Mouse (Mus musculus): ENCODE results near the gene Etv4.

Etv4 gene

DNA sequence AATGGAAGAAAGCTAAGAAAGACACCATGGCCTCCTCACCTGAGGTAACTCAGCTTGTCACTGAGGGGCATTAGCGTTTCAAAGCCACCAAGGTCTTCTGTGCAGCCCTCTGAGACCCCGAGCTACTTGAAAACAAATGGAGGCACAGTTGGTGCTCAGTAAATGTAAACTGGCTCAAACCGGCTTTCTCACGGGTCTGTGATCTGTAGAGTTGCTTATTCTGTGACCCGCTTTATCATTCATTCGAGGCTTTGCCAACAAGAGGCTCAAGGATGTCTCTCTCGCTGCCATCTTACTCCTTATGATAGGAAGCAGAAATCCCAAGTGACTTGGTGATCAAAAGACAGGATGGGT lies 658 bp upstream of the Etv4 start:
- DNase-seq (ENCODE audit: low spot score): no peak

- DNase-seq (ENCODE audit: low spot score): peak; percentile 33
These were observed 556 bp downstream of the Etv4 start for GRCm38 (mm10) chr11:101784488-101785142.

- DNase-seq (ENCODE audit: low spot score): no peak
These were observed 1.1 kb downstream of the Etv4 start for GRCm38 (mm10) chr11:101784072-101784471.

- no peak for DNase-seq (ENCODE audit: low spot score)
These were observed 1.6 kb downstream of the Etv4 start for GRCm38 (mm10) chr11:101783584-101783983.

DNA sequence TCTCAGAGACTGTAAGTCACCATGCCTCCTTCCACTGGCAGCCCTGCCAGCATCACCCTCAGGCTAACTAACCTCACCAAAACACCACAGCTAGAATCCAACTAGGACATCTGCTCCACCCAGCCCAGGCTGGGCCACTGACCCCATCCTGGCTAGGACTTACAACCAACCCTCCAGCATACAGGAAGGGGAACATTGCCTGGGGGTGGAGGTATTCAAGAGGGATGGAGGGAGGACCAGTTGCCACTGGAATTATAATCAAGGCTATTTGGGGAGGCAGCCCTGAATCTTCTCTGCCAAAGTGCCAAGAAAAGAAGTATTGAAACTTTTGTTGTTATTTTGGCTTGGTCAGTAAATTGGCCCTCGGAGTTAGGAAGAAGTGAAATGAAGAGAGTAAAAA lies 2.0 kb downstream of the Etv4 start:
- no peak for DNase-seq (ENCODE audit: low spot score)

DNA sequence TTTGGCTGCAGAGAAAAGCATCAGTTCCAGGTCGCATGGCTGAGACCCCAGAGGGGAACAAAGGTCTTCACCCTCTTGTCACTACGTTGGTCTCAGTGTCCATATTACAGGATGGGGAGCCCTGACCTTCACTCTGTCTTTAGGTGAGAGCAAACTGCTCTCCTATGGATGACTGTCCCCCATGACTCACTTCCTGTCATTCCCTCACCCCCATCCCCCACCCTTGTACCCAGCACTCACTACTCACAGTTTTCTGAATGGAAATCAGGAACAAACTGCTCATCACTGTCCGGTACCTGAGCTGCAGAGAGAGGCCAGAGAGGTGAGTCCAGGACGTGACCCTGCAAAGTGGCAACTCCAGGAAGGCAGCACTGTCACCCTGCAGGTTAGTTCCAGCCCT lies 8.3 kb downstream of the Etv4 start:
- DNase-seq (ENCODE audit: low spot score): no peak

DNA sequence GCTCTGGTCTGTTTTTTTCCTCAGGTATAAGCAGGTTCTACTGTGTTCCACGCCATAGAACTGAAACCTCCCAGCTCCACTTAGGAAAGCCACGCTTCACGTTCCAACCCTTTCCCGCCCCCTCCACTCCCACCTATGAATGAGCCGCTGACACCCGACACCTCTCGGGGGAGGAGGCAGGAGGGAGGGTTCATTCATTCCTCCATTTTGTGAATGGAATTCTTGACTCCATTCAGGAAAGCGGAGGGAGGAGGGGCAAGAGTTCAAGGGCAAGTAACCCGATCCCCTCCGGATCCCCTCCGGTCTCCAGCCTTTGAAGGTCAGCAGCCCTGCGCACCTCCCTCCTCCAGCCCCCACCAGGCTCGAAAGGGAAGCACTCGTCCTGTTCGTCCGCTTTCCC lies 12.7 kb downstream of the Etv4 start:
- DNase-seq (ENCODE audit: low spot score): peak; percentile 80

- no peak for DNase-seq (ENCODE audit: low spot score)
These were observed 13.1 kb downstream of the Etv4 start for GRCm38 (mm10) chr11:101772027-101772426.

DNA sequence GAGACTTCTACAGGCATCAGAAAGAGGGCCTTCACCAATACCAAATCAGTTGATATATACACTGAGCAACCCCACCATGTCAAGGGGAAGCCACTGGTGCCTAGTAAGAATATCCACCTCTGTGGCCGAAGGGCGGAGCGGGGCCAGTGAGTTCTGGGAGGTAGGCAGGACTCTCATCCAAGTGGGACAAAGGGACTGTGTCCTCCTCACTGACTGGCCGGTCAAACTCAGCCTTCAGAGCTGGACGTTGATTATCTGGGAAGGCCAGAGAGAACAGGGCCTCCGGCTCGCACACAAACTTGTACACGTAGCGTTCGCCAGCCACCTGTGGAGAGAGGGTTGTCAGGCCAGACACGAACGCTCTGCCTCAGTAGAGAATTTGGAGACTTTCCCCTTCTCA lies 14.9 kb downstream of the Etv4 start:
- DNase-seq (ENCODE audit: low spot score): no peak

GRCm38 (mm10) chr11:101768721-101769120 lies 16.4 kb downstream of the Etv4 start:
- DNase-seq (ENCODE audit: low spot score): no peak

DNA sequence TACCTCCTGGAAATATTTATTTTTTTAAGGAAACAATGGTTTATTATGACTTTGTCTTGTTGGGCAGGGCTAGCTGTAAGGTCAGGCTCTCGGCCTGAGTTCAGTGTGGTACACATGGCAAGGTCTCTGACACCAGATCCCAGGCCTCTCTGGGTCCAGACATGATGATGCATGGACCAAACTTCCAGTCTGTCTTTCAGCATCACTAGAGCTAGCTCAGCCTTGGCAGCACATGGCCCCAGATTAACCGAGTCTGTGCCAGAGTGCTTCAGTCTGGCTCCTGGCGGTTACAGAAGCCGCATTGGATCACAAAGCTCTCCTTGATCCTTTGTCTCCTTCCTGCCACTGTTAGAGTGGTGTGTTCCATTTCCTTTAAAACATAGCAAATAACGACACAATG lies 17.8 kb downstream of the Etv4 start:
- no peak for DNase-seq (ENCODE audit: low spot score)

DNA sequence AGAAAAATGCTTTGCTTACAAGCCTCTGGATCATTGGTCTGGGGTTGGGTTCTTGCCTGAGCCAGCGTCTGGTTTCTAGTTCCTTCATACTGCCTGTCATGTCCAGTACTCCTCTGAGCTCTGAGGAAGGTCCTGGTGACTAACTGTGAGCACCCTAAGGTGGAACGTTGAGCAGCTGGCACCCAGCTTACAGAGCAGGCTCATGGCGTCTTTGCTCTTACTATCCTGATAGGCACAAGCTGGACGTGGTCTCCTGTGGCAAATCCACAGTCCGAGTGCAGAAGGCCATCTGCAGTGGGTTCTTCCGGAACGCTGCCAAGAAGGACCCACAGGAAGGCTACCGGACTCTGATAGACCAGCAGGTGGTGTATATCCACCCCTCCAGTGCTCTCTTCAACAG lies 20.6 kb downstream of the Etv4 start:
- no peak for DNase-seq (ENCODE audit: low spot score)

- peak; percentile 24 for DNase-seq (ENCODE audit: low spot score)
These were observed 21.4 kb downstream of the Etv4 start for GRCm38 (mm10) chr11:101763723-101764122.

GRCm38 (mm10) chr11:101759530-101759929 lies 25.6 kb downstream of the Etv4 start:
- no peak for DNase-seq (ENCODE audit: low spot score)

DNA sequence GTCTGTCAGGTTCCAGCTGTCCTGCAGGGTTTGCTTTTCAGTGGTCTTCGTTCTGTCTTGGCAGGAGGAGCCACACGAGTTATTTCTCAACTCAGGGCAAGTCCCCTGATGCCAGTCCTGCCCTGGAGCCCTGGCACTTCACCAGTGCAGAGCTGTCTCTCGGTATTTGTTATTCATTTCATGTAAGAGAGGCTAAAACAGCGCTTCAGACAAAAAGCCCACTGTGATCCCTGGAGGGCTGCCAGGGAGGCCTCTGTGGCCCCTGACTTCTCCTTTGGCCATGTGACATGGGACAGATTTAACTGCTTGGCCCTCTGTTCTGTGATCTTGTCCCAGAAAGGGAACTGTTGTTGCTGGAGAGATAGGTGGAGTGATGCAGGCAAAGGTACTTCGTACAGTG lies 26.7 kb downstream of the Etv4 start:
- DNase-seq (ENCODE audit: low spot score): no peak

DNA sequence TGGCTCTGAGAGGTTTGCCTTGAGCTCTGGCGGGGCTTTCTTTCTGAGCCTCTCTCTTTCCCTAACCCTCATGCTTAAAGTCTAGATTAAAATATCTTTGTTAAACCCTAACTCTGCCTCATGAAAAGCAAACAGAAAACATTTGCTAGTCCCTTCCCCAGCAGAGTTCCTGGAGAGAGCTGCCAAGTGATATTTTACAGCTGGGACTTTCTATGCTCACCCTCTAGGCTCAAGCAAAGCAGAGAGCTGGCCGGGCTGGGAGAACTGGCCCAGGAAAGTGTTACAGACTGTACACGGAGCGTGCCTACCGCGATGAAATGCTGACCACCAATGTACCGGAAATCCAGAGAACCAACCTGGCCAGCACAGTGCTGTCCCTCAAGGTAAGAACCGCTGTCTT lies 27.8 kb downstream of the Etv4 start:
- DNase-seq (ENCODE audit: low spot score): no peak

DNA sequence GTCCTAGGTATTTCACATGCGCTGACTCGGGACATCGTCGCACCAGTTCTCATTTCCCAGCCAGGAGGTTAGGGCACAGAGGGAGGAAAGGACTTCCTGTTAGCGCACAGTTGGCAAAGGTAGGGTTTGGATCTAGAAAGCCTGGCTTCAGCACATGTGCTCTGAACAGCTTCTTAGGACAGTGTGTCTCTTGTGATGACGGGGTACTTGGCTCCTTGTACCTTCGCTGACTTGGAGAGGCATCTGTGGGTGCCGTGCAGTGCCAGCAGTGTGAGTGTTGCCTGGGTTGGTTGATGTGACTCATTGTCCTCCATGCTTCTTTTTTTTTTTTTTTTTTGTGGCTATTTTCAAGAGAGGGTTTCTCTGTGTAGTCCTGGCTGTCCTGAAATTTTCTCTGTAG lies 28.6 kb downstream of the Etv4 start:
- DNase-seq (ENCODE audit: low spot score): no peak

DNA sequence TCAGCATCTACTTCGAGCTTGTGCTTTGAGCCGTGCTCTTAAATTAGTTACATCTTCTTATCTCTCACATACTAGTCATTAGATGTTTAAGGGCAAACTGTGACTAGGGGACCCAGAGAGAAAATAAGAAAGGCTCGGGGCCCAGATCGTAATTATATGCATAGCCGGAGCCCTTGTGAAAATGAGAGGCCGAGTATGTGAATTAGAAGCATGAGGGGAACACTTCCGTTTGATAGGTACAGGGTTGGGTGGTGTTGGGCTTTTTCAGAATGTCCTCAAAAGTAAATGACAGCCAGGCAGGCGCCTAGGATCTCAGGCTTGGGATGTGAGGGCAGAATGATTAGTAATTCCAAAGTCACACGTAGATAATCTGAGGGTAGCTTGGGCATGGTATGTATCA lies 51.6 kb downstream of the Etv4 start:
- no peak for DNase-seq (ENCODE audit: low spot score)

DNA sequence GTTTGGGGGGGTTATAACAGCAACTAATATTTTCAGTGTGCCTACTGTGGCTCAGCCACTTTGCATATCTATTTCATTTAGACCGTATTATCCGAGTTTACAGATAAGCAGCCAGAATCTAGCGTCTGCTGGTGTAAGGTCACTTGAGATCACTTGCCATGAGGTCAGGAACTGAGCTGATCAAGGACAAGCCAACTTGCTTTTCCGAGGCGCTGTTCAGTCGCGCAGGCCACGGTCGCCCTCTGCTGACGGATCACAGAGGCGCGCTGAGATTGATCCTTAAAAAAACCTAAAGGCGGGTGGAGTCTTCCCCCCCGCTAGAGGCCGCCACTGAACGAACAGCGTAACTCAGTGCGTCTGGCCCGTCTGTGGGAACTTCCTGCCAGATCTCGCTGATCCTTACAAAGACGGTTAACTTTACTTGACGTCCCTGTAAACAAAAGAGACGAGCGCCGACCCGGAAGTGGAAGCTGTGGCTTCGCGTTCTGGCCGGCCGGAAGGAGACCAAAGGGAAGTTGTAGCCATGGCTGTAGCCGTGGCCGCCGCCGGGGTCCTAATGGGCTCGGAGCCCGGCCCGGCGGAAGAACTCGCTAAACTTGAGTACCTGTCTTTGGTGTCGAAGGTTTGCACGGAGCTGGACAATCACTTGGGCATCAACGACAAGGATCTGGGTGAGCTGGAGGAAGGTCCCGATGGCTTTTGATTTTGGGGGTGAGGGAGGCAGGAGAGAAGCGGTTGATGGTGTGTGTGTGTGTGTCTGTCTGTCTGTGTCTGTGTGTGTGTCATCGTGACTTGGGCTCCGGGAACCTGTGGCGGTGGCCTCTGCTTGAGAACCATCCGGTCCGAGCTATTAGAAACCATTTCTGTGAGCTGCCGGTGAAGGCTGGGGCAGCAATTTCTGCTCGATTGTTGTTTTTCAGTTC lies 52.4 kb downstream of the Etv4 start, which contains the start of gene Dhx8:
Gene Dhx8, plus strand, starts transcription at position 402 of the 923 bp plus-strand sequence.
- DNase-seq (ENCODE audit: low spot score): peak; percentile 97

DNA sequence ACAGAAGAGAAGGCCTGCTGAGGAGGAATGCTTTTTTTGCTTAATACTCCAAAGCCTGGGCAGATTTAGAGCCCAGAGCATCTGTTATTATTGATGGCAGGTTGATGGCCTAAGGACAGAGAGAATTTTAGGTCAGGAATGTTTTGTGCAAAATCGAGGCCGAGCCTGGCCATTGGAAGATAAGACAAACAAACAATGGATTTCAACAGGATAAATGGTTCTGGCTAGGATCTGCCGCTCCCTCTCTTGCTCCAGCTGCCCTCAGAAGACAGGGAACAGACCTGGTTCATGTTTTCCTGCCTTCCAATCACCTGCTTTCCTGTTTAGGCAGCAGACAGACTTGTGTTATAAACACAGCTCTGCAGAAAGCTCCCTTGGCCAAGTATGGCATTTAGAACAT lies 55.9 kb downstream of the Etv4 start:
- DNase-seq (ENCODE audit: low spot score): peak; percentile 50

DNA sequence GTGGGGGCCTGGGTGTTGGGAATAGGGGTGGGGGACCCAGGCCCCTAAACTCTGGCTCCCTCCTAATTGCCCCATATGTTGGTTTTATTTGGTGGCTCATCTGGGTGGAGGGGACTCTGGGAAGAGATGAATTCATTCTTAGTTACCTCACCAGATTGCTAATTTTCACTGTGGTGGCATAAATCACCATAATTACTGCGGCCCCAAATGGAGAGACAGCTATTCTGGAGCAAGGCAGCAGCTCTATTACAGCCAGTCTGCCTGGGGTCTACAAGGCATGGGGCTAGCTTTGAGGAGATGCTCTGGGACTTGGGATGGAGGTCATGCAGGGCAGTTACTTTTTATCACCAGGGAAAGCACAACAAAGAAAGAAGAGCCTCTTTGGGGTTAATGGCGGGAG lies 58.4 kb downstream of the Etv4 start:
- no peak for DNase-seq (ENCODE audit: low spot score)

DNA sequence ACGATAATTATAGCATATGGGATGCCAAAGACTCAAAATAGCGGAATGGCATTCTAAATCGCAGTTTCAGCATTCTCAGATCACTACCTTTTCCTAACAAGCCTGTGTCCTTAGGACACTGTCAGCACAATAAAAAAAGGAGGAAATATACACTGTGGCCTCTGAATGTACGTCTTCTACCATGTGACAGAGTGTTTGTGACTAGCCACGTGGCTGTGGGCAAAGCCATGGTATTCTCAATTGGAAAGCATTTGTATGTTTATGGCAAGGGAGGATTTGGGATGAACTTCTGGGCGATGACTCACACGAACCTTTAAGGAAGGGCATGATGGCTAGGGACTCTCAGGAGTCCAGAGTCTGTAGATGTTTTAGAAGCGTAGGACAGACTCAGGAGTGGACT lies 60.1 kb downstream of the Etv4 start:
- DNase-seq (ENCODE audit: low spot score): no peak

- DNase-seq (ENCODE audit: low spot score): no peak
These were observed 65.1 kb downstream of the Etv4 start for GRCm38 (mm10) chr11:101719986-101720520.
